Mouse (Mus musculus) heart, postnatal 36 days (tissue): ENCODE results near the gene Zfp324. TPM values are rescaled to one million over a fixed set of nuclear protein-coding genes. Genes with fewer than 3 reads are reported as not detected.

ENCODE experiments used
- DNase-seq, 2 experiments: peaks; one replicate each; pipeline ENCODE4 v3.0.0; 2021 to 2022
- intact Hi-C: fragments of 180-260 bp; cut with DNase I; formaldehyde crosslinking; loops from one replicate; pipeline ENCODE4 v1.15.1; 2025
- total RNA-seq, 2 experiments: library from RNA; stranded (reverse); gene quantifications; 2 replicates each; pipeline ENCODE4 v1.2.3; 2021

The Zfp324 gene
- total RNA-seq, 2 experiments from 2014 or later: 2.8 to 3.7 TPM

- no peak for DNase-seq
- intact Hi-C loops: no loop called here
Observed at GRCm38 (mm10) chr7:13006531-13006930, 40.9 kb downstream of the Zfp324 start.

DNA sequence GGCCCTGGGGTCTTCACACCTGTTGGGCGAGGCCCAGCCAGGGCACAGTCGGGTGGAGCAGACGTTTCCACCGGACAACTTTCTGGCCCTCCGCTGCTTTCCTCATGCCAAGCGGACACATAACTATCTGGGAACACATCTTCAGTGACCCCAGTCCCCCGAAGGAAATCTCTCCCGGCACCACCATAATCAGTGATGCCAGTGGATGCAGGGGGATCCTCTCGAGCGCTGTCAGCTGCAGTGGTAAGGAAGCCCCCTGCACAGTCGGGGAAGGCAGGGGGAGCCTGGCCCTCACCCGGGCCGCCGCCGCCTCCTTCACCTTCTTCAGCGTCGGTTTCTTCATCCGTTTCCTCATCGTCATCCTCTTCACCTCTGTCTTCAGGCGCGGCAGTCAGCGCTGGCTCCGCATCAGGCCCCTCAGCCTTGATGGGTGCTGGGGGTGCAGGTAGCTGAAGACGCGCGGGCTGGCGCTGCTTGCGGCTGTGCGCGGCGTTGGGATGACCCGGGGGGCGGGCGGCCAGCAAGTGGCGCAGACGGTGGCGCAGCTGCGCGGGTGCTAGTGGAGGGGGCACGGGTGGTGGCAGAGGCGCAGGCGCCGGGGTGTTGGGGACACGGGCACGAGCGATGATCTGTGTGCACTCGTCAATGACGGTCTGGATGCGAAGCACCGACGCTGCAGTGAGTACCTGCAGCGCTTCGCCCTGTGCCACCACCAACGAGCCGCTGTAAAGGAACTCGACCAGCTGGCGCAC, 41.9 kb downstream of the Zfp324 start:
- DNase-seq: no peak
- intact Hi-C loops: loop anchor here (2.0 kb wide), 1 partner anchor 29 kb away; no protein-coding TSS in a partner anchor

DNA sequence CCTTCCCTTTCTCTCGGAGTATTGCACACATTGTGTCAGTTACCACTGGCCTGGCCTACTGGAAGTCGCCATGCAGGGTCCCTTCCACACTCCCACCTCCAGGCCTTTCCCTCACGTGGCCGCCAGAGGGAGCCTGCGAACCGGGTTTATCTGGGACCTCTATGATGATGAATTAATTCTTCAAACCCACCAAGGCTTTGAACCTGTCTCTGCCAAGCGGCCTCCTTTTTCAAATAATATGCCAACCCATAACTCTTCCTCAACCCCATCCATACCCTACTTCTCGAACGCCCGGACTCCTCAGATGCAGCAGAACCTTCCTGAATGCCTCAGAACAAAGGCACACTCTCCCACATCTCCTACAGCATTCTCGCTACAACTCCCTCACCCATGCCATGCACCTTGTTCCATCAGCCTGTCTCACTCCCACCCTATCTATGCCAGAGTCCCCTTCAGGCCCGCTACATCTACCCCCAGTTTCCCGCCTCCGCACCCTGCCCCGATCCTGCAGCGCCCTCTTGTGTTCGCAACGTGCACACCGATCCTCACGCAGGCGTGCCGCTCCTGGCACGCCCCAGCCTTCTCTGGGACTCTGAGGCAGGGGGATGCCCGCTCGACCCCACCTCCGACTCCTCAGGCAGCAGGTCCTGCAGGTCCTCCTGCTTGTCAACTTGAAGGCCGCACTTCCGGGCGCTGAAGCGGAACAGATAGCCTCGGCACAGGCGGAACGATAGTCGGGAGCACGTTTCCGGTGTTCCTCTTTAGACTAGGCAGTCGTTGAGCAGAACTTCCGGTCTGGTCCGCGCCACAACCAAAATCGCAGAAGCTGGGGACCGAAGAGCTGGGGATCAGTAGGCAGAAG, 43.7 kb downstream of the Zfp324 start:
- DNase-seq: peak; percentile 90 to 95
- intact Hi-C loops: loop anchor here (1.0 to 2.0 kb wide), 3 partner anchors 31 to 100 kb away; no protein-coding TSS in a partner anchor

DNA sequence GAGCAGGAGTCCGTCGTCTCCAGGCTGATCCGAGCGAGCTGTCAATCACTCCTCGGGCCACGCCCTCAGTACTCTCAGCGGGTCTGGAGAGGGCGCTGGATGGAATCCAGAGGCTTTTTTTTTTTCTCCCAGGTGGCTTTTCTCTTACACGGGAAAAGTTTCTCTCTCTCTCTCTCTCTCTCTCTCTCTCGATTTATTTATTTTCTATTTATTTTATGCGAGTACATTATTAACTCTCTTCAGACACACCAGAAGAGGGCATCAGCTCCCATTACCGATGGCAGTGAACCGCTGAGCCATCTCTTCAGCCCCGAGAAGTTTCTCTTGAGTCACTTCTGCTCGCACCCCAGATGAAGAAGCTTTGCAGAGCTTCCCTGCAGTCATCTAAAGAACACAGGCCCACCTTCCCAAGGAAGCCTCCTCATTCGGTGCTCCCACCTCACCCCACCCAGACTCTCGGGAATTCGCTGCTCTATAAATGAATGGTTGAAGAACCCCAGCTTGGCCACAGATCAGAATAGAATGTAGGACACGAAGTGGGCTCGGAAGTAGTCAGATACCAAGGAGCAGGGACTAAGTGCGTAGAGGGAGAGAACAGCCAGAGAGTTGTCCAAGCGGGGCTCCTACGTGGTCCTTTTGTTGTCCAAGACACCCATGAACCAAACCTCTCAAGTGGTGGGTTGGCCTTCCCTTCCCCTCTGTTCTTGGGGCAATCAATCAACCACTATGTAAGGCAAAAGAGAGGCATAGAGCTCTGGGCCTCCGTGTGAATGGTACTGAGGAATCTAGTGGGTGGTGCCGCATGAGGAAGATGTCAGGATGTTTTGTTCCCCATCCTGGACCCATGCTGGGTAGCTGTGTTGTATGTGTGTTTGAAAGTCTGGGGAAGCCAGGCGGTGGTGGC, 44.6 kb downstream of the Zfp324 start, which contains the start of gene Zbtb45:
Gene Zbtb45 (minus strand): TSS at position 30 of the 904 bp plus-strand sequence.
- no peak for DNase-seq
- intact Hi-C loops: no loop called here

DNA sequence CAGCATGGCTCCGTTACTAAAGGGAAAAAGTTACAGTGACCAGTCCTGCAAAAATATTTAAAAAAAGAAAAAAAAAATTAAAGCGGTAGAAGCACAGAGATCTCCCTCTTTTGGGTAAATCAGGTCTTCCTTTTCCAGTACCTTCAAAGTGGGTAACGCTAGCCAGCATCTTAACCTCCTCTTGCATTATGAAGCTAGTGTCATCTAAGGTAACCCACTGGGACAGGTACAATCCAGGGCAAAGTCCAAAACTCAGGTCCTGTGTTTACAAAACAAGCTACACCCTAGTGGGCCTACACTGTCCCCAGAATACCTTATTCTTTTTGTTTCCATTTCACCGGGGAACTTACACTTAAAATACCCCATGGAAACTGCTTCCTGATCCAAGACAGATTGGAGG, 48.0 kb downstream of the Zfp324 start:
- intact Hi-C loops: no loop called here
- no peak for DNase-seq

GRCm38 (mm10) chr7:13014275-13014839, 48.7 kb downstream of the Zfp324 start:
- DNase-seq: no peak
- intact Hi-C loops: no loop called here

GRCm38 (mm10) chr7:13015217-13015616, 49.6 kb downstream of the Zfp324 start:
- intact Hi-C loops: no loop called here
- DNase-seq: no peak

DNA sequence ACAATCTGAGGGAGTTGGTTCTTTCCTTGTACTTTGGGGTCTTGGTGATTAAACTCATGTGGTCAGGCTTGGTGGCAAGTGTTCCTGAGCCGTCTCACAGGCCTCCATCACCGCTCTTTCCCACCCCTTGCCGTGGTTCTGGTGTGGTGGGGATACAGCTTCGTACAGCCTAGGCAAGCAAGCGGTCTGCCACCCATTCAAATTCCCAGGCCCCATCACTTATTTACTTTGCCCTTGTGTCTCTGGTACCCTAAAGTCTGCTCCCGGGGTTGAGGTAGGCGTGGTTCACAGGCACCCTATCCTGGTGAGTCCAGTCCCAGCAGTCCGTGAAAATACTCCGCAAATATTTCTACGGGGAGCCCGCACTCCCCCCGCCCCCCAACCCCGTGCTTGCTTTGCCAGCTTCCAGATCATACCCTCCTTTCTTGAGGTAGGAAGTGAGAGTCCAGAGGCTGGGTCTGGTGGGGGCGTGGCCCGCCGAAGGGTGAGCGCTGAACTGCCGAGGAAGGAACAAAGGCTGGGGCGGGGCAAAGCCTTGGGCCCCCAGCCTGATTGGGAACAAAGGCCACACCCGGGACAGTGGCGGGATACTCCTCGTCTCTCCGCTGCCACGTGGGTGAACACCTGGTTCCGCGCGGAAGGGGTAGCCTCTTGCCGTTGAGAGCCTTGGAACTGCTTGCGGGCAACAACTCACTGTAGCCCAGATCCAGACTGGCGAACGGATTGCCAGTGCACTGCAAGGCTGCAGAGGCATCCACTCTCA, 57.3 kb downstream of the Zfp324 start:
- intact Hi-C loops: no loop called here
- DNase-seq: peak; percentile 59 to 62

Other genes starting within 250 kb of the Zfp324 start
- not detected for gene Vmn2r56, start 230.8 kb upstream of the Zfp324 start, total RNA-seq
- gene Zscan18, start 162.2 kb upstream of the Zfp324 start, total RNA-seq: 1 to 10 TPM in 1 of 2 experiments, under 1 TPM in 1; 0.80 to 1.3 TPM
- gene Zfp329, start 147.0 kb upstream of the Zfp324 start, total RNA-seq: 1 to 10 TPM; 4.6 to 5.1 TPM
- 10 to 100 TPM; 15.4 to 21.5 TPM for gene Zfp110, start 131.1 kb upstream of the Zfp324 start, total RNA-seq
- gene Zfp128, start 84.7 kb upstream of the Zfp324 start, total RNA-seq: 1 to 10 TPM; 3.0 to 3.6 TPM
- gene Zscan22, start 68.0 kb upstream of the Zfp324 start, total RNA-seq: 1 to 10 TPM; 4.4 to 4.9 TPM
- gene Rps5, start 43.5 kb upstream of the Zfp324 start, total RNA-seq: 100 to 1,000 TPM; 550 to 562 TPM
- under 1 TPM; 0.25 to 0.38 TPM for gene Rnf225, start 38.4 kb upstream of the Zfp324 start, total RNA-seq
- 1 to 10 TPM; 2.5 to 2.9 TPM for gene Zfp446, start 12.0 kb downstream of the Zfp324 start, total RNA-seq
- gene Slc27a5, start 32.4 kb downstream of the Zfp324 start, total RNA-seq: not detected
- 10 to 100 TPM; 83.3 to 95.8 TPM for gene Trim28, start 33.3 kb downstream of the Zfp324 start, total RNA-seq
- gene Zbtb45, start 44.2 kb downstream of the Zfp324 start, total RNA-seq: 1 to 10 TPM; 7.9 to 8.8 TPM
- 100 to 1,000 TPM; 124 to 136 TPM for gene Chmp2a, start 69.0 kb downstream of the Zfp324 start, total RNA-seq
- 100 to 1,000 TPM; 198 to 199 TPM for gene Ube2m, start 72.4 kb downstream of the Zfp324 start, total RNA-seq
- under 1 TPM; 0.47 to 0.60 TPM for gene Mzf1, start 88.9 kb downstream of the Zfp324 start, total RNA-seq
- not detected for gene Vmn1r85, start 129.3 kb downstream of the Zfp324 start, total RNA-seq
- gene Vmn1r86, start 154.1 kb downstream of the Zfp324 start, total RNA-seq: not detected
- not detected for gene Vmn1r87, start 174.3 kb downstream of the Zfp324 start, total RNA-seq
- under 1 TPM in 1 of 2 experiments, not detected in 1; 0.06 TPM for gene Vmn1r88, start 193.7 kb downstream of the Zfp324 start, total RNA-seq
- gene Vmn1r89, start 247.2 kb downstream of the Zfp324 start, total RNA-seq: not detected